Mouse (Mus musculus): Measurements from ENCODE around the gene Cngb1. TPM values are rescaled to one million over a fixed set of nuclear protein-coding genes. Genes with fewer than 3 reads are reported as not detected.

Gene Cngb1
- polyA plus RNA-seq, 1 experiment = not detected

DNA sequence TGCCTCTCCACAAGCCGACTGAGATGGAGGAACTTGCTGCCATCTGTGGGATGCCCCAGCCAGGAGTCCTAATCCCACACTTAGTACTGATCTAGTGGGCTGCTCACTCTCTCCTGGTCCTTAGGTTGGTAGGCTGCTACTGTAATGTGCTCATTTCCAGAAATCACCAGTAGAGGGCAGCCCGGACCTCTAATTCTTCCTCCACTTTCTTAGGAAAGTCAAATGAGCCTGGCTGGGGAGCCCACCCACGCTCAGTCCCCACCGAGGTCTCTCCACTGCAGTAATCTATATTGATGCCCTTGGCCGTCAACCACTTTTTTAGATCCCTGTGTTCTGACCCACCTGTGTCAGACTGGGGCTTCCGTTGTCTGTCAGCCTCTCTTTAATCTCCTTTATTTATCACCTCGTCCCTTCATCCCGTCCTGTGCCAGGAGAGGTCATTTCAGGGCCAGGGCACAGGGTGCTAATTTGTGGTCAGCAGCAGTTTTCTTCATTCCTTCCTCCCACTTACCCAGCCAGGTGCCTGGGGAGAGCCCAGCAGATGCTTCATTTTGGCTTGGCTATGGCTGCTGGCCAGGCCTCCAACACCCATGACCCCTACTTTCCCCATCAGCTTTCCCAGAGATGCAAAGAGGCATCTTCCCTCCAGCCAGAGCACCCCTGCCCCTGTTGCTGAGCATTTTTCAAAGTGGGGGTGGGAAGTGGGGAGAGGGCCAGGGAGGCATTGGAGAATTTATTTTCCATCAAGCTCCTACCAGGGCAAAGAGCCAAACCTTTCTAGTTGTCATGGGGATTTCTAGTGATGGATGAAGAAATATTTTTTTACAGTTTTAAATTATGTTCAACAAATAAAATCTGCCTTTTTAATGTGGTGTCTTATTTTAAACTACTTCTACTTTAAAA lies 40.5 kb upstream of the Cngb1 start:
- H3K27me3 ChIP-seq (ENCODE audit: control insufficient read depth) = peaks cover 23% of the 10 kb centered on the region
- no peaks in the 10 kb centered on the region for H3K9me3 ChIP-seq (ENCODE audit: control insufficient read depth, low read length)
- H3K4me3 ChIP-seq (replicated peaks) = no peak overlapping the region
- TF ChIP-seq GATA1 (IDR thresholded peaks at IDR 0.05; ENCODE audit: low read length) (no peak), TAL1 (IDR thresholded peaks at IDR 0.05; ENCODE audit: low read length) (no peak)
- peaks cover 22% of the 10 kb centered on the region for H3K36me3 ChIP-seq (ENCODE audit: control insufficient read depth)
- H3K4me1 ChIP-seq (ENCODE audit: control insufficient read depth) = no peaks in the 10 kb centered on the region

DNA sequence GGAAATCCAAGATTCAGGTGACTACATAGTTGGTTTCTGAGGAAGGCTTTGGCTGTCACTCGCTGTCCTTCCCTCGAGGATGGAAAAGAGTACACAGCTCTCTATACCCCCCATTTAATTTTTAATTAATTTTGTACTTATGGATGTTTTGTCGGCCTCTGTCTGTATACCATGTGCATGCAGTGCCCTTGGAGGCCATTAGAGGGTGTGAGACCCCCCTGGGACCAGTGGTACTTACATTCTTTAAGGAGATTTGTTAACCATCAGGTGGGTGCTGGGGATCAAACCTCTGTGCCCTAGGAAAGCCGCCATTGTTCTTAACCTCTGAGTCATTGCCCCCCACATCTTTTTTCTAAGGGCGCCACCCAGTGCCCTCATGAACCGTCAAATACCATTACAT lies 38.3 kb upstream of the Cngb1 start:
- H3K9me3 ChIP-seq (ENCODE audit: control insufficient read depth, low read length) = no peaks in the 10 kb centered on the region
- H3K27me3 ChIP-seq (ENCODE audit: control insufficient read depth) = peaks cover 7% of the 10 kb centered on the region
- no peaks in the 10 kb centered on the region for H3K4me1 ChIP-seq (ENCODE audit: control insufficient read depth)
- H3K36me3 ChIP-seq (ENCODE audit: control insufficient read depth) = peaks cover 38% of the 10 kb centered on the region
- TF ChIP-seq GATA1 (IDR thresholded peaks at IDR 0.05; ENCODE audit: low read length) (no peak), TAL1 (IDR thresholded peaks at IDR 0.05; ENCODE audit: low read length) (no peak)
- H3K4me3 ChIP-seq (replicated peaks) = no peak overlapping the region

DNA sequence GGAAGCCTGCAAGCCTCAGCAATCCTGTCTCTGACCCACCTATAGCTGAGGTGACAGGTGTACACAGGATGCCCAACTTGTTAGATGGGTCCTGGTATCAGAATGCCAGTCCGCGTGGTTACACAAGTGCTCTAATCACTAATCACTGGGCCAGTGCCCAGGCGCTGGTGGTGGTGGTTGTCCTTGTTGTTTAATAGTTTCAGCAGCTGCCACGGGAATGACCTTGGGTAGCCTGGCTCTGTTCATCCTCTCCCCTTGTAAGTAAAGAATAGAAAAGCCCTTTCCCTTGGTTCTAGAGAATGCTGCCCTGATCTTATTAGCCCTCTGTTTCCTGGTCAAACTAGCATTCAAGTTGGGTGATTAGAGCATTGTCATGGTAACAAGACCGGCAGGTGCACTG lies 35.3 kb upstream of the Cngb1 start:
- Histone ChIP-seq H3K9me3 (ENCODE audit: control insufficient read depth, low read length) (no peaks in the 10 kb centered on the region), H3K4me3 (replicated peaks) (no peak overlapping the region), H3K36me3 (ENCODE audit: control insufficient read depth) (peaks cover 55% of the 10 kb centered on the region), H3K27me3 (ENCODE audit: control insufficient read depth) (no peaks in the 10 kb centered on the region), H3K4me1 (ENCODE audit: control insufficient read depth) (no peaks in the 10 kb centered on the region)
- TF ChIP-seq TAL1 (IDR thresholded peaks at IDR 0.05; ENCODE audit: low read length) (no peak), GATA1 (IDR thresholded peaks at IDR 0.05; ENCODE audit: low read length) (no peak)

DNA sequence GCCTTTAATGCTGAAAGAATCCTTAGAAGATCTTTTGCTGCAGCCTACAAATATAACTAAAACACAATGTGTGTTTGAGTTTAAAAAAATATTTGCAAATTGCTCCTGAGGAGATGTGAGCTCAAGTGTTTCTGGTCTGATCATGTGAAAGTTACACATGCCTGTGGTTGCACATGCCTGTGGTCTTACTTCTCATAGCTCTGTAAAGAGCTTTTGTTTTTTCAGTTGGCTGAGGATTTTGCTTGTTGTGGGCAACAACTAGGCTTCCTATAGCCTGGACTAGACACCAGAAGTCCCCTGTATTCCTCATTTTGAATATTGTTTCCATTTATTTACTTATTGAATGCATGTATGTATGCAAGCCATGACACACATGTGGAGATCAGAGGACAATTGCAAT lies 30.0 kb upstream of the Cngb1 start:
- Histone ChIP-seq H3K4me1 (ENCODE audit: control insufficient read depth) (peaks cover 20% of the 10 kb centered on the region), H3K36me3 (ENCODE audit: control insufficient read depth) (peaks cover 47% of the 10 kb centered on the region), H3K27me3 (ENCODE audit: control insufficient read depth) (no peaks in the 10 kb centered on the region), H3K9me3 (ENCODE audit: control insufficient read depth, low read length) (no peaks in the 10 kb centered on the region), H3K4me3 (replicated peaks) (no peak overlapping the region)
- no peak for TF ChIP-seq TAL1 (IDR thresholded peaks at IDR 0.05; ENCODE audit: low read length)
- TF ChIP-seq GATA1 (IDR thresholded peaks at IDR 0.05; ENCODE audit: low read length) = no peak

DNA sequence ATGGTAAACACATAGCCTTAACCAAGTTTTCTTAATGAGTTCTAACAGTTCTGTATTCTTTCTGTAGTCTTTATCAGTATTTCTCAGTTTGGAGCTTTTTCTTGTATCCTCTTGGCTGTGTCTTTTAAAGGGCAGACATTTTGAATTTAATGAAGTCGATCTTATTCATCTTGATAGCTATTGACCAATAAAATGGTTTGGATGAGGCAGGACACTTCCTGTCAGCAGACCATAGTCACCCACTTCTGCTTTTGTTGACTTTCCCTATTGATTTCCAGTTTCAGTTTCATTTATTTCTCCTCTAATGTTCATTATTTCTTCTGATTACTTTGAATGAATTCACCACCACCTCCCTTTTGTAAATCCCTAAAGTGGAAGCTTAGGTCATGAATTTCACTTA lies 29.3 kb upstream of the Cngb1 start:
- Histone ChIP-seq H3K4me3 (replicated peaks) (no peak overlapping the region), H3K4me1 (ENCODE audit: control insufficient read depth) (peaks cover 26% of the 10 kb centered on the region), H3K36me3 (ENCODE audit: control insufficient read depth) (peaks cover 41% of the 10 kb centered on the region), H3K9me3 (ENCODE audit: control insufficient read depth, low read length) (no peaks in the 10 kb centered on the region), H3K27me3 (ENCODE audit: control insufficient read depth) (no peaks in the 10 kb centered on the region)
- TF ChIP-seq TAL1 (IDR thresholded peaks at IDR 0.05; ENCODE audit: low read length) (no peak), GATA1 (IDR thresholded peaks at IDR 0.05; ENCODE audit: low read length) (no peak)

DNA sequence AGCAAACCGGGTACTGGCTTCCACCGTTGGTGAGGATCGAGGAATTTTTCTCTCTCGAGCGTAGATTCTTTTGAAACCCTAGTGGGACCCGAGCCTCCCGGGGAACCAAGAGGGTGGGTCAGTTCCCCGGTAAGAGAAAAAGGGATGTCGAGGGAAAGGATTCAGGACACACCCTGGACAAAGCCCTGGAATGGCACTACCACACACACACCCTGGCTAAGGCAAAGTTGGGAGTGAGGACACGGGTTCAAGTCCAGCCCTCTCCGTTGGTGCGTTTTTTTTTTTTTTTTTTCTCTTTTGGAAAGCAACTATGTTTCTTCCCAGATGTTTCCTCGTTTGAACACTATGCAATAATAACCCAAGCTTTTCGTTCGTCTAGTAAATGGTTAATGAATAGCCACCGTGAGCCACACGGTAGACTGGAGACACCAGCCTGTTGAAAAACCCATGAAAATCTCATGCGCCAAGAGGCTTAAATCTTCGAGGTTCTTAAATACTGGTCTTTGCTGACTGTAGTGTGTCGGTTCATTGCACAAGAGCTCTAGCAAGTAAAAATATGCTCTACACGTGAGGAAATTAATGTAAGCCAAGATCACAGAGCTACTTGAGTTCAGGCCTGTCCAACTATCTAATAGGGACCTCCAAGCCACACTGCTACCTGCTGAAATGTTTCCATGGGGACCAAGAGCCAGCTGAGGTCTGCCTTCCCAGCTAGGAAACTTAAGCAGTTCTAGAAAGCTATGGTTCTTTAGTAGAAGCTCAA lies 26.2 kb upstream of the Cngb1 start:
- Histone ChIP-seq H3K36me3 (ENCODE audit: control insufficient read depth) (peaks cover 41% of the 10 kb centered on the region), H3K4me1 (ENCODE audit: control insufficient read depth) (peaks cover 34% of the 10 kb centered on the region), H3K4me3 (replicated peaks) (peak overlapping the region; percentile 85), H3K27me3 (ENCODE audit: control insufficient read depth) (no peaks in the 10 kb centered on the region), H3K9me3 (ENCODE audit: control insufficient read depth, low read length) (peaks cover 12% of the 10 kb centered on the region)
- TF ChIP-seq GATA1 (IDR thresholded peaks at IDR 0.05; ENCODE audit: low read length) = no peak
- TF ChIP-seq TAL1 (IDR thresholded peaks at IDR 0.05; ENCODE audit: low read length) = no peak

DNA sequence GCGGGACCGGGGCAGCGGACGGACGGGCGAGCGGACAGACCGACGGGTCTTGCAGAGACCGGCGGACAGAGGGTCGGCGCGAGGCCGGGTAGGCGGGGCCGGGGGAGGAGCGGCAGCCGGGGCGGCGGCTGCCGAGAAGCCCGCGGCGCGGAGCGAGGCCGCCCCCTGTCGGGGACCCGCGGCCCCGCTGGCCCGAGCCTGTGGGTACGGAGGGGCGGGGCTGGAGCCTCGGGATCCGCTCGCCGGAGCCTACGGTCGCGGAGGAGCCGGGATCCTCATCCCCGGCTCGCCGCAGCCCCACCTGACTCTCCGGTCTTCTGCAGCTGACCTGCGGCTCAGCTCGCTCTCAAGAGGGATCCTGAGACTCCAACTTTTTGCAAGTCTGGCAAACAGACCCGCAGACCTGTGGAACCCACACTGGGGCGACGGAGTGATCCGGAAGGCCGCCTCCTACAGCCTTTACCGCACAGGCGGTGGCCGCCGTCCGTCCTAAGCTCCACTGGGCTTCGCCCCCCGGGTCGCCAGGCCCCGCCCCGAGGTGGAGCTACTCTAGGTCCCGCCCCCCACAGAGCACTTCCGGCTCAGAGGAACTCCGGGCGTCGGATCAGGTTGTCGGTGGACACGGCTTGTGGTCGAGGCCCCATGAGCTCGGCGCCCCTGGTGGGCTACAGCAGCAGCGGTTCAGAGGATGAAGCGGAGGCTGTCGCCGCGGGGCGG lies 25.5 kb upstream of the Cngb1 start, which contains the start of the genes Zfp319 and Usb1:
Gene Zfp319 (minus strand): TSS at position 231 of the 717 bp plus-strand sequence.
Gene Usb1 (plus strand): TSS at position 565 of the 717 bp plus-strand sequence.
- peak within 1 kb of the TSS; percentile 85 for H3K4me3 ChIP-seq (replicated peaks)
- H3K27me3 ChIP-seq (ENCODE audit: control insufficient read depth) = no peaks in the 10 kb centered on the region
- peaks cover 46% of the 10 kb centered on the region for H3K36me3 ChIP-seq (ENCODE audit: control insufficient read depth)
- TF ChIP-seq GATA1 (IDR thresholded peaks at IDR 0.05; ENCODE audit: low read length) (no peak), TAL1 (IDR thresholded peaks at IDR 0.05; ENCODE audit: low read length) (no peak)
- H3K9me3 ChIP-seq (ENCODE audit: control insufficient read depth, low read length) = peaks cover 13% of the 10 kb centered on the region
- H3K4me1 ChIP-seq (ENCODE audit: control insufficient read depth) = peaks cover 34% of the 10 kb centered on the region

DNA sequence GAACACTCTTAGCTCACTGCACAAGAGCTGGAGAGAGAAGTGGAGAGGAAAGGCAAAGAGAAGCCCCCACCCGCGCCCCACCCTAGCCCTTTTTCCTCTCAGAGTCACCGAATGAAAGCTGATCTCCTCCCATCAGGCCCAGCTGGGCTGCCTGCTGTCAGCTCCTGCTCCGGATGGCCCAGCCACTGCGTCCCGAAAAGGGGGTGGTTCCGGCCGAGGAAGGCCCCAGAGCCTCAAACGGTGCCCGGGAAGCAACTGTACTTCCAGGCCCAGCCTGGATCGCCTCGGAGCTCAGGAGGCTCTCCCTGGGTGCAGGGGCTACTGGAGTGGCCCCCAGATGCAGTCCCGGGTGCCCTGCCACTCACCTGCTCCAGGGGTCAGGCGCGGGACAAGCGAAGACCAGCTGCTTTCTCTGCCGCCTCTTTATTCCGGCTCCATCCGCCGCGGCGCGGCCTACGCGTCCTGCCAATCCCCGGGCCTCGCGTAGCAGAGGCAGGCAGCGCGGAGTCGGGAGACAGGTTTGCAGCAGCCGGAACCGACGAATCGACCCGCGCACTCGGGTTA lies 24.9 kb upstream of the Cngb1 start:
- peaks cover 52% of the 10 kb centered on the region for H3K36me3 ChIP-seq (ENCODE audit: control insufficient read depth)
- H3K4me3 ChIP-seq (replicated peaks) = peak overlapping the region; percentile 85
- TF ChIP-seq GATA1 (IDR thresholded peaks at IDR 0.05; ENCODE audit: low read length) (no peak), TAL1 (IDR thresholded peaks at IDR 0.05; ENCODE audit: low read length) (no peak)
- H3K4me1 ChIP-seq (ENCODE audit: control insufficient read depth) = peaks cover 34% of the 10 kb centered on the region
- H3K9me3 ChIP-seq (ENCODE audit: control insufficient read depth, low read length) = peaks cover 13% of the 10 kb centered on the region
- no peaks in the 10 kb centered on the region for H3K27me3 ChIP-seq (ENCODE audit: control insufficient read depth)

Measured in erythroblast, embryonic 14.5 days (primary cell).